Mouse (Mus musculus) olfactory bulb, adult 2 months (tissue): ENCODE measurements around the gene Krt71.

Experiments used
- CTCF ChIP-seq: fragments of 200-500 bp; IDR thresholded peaks from 2 replicates; pipeline ENCODE4 v1.5.1; 2012; ENCODE audit warnings: low read depth, mild to moderate bottlenecking, low read length, moderate library complexity; ENCODE audit not compliant: insufficient read depth
- POLR2A ChIP-seq: fragments of 200-500 bp; IDR thresholded peaks from 2 replicates; pipeline ENCODE4 v1.6.1; 2012; ENCODE audit warnings: mild to moderate bottlenecking, low read depth, low read length, moderate library complexity; ENCODE audit not compliant: insufficient read depth

DNA sequence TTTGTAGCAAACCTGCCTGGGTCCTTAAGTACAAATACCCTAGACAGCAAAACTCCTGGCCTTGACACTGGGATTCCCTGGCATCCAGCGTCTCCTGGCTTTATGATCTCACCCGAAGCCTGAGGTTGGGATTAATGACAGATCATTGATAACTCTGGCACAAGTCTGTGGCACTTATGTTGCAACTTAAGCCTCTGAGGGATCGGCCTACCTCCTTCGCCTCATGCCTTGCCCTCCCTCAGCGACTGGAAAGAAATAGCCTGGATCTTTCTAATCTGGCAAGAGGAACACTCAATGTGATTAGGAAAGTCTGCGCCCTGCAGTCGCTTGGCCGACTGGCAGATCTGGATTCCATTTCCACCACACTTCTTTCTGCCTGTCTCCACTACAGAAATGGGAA is 43.0 kb downstream of the Krt71 start:
- TF ChIP-seq POLR2A (no peak), CTCF (no peak)
